Mouse (Mus musculus) urinary bladder, postnatal 36 days (tissue): ENCODE results near the gene Abraxas2.

ENCODE experiments used
- DNase-seq, 2 experiments: peaks; one replicate each; pipeline ENCODE4 v3.0.0; 2022; ENCODE audit warnings: low spot score in 2 of 2, mixed read lengths in 1 of 2

The Abraxas2 gene

DNA sequence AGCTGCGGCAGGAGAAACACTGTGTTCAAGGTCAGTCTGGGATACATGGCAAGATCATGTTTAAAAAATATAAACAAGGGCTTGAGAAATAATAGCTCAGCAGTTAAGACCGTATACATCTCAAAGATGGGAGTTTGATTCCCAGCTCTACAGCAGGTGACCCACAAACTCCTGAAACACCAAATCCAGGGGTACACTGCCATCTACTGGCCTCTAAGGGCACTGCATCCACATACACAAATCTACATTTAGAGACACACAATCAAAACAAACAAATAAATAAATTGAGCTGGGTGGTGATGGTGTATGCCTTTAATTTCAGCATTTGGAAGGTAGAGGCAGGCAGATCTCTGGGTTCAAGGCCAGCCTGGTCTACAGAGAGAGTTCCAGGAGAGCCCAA, 39.2 kb downstream of the Abraxas2 start:
- no peak for DNase-seq

DNA sequence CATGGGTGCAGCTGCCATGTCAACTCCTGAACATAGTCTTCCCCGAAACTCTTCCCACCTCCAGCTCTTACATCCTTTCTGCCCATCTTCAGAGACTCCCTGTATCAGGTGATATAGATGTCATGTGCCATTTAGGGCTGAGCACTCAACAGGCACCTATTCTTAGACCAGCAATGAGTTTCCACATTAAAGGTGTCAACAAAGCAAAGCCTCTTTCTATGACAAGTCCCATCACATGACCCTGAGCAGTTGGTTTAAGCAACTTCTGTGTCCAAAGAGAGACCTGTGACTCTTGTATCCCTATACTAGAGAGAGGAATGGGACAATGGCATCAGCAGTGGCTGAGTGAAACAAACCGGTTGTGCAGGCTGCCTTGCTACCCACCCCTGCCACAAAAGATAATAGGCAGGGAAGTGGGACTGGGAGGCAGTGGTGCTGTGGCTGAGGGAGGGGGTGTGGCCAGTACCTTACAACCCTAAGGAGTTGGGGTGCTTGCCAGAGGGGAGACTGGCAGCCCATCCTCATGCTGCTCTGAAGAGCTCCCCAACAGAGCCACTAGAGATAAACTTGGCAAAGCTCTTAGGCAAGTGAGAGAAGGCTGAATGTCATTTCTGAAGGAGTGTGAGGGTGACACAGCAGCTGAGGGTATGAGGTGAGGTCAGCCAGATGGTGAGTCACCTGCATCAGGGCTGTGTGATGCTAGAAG, 42.0 kb downstream of the Abraxas2 start:
- no peak for DNase-seq

DNA sequence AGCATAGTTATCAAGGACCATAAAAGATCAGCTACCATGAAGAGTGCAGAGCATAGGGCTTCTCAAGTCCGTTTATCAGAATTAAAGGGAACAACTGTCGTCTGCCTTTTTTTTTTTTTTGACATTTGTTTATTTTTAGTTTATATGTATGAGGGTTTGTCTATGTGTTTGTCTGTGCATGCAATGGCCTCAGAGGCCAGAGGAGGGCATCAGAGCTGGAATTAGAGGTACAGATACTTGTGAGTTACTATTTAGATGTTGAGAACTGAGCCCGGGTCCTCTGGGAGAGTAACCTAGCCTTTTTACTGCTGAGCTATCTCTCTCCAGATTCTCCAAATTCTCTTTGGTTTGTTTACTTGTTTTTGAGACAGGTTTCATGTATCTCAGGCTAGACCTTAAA, 44.8 kb downstream of the Abraxas2 start:
- DNase-seq: no peak

DNA sequence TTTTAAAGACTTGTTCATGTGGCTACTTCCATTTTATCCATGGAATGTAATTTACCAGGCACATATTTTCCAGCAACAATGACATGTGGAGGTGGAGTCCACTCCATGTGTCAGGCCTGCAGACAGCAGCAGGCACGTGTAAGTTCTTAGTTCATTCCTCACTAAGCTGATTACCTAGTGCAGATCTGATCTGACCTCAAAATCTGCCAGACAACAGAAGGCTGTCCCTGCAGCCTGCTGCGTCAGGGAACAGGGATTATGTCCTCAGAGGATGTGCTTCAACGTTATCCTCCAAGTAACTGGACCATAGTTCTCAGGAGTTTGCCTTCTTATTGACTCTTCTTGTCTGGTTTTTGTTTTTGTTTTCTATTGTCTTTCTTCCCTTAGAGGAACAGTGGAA, 62.9 kb downstream of the Abraxas2 start:
- DNase-seq: no peak

DNA sequence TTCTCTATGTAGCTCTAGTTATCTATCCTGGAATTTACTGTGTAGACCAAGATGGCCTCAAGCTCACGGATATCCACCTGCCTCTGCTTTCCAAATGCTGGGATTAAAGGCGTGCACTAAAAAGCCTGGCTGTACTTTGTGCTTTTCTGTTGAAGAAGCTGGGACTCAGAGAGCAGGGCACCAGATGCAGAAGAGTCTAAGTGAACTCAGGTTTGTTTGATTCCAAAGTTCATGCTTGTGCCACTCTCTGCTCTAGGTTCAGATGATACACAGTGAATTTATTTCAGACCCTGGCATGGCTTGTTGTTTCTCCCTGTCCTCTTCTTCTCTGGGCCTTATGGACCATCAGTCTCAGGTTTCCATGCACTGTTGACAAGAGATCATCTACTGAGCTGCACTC, 66.2 kb downstream of the Abraxas2 start:
- DNase-seq: no peak

DNA sequence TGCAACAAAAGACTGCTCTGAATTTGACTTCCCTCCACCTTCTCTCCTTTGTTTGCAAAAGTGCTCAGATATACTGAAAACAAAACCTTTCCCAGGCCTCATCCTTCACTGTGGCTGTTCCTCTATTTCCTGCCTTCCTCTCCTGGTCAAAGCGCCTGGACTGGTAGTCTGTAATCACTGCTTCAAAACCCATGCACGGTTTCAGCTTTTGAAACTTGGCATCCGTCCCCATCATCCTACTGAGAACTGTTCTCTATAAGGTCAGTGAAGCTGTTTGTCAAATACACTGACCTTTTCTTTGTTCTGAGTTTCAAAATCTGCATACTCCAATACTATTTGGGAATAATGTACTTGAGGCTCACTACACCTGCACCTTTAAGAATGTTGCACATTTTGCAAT, 68.2 kb downstream of the Abraxas2 start:
- DNase-seq: no peak

- DNase-seq: no peak
Observed at GRCm38 (mm10) chr7:132930055-132930454, 71.0 kb downstream of the Abraxas2 start.

GRCm38 (mm10) chr7:132930850-132931559, 72.0 kb downstream of the Abraxas2 start, which contains the start of gene Zranb1:
Zranb1 (plus strand) TSS chr7:132931142.
- peak; percentile 97 to 98 for DNase-seq

DNA sequence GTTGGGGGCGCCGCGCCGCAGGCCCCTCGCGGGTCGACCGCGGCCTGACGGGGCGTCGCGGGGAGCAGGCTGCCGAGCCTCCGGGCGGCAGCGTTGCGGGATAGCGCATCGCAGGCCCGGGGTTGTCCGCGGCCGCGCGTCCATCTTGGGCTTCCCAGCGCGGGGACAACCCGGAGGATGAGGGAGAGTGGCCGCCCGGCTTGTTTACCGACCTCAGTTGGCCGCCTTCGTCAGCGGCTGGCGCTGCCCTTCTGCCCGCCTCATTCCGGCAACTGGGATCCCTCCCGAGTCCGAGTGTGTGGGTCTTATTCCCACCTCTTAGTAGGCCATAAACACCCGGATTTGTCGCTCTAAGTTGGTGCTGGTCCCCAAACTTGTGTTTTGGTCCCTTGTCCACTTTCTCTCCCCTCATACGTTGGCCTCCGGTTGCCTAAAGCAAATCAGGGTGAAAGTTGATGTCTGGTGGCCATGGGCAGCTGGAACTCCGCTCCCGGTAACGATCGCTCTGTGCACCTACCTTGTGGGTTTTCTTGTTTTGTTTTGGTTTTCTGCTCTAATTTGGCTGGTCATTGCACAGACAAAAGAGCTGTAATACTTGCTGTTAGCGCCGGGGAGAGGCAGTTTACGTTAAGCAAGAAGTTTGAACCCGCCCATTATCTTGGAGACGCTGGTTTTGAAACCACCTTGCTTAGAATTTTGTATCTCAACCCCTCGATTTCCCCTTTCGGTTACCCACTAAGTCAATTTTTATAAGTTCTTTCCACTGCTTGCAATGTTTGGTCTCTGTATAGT, 72.7 kb downstream of the Abraxas2 start:
- peak; percentile 38 to 44 for DNase-seq

DNA sequence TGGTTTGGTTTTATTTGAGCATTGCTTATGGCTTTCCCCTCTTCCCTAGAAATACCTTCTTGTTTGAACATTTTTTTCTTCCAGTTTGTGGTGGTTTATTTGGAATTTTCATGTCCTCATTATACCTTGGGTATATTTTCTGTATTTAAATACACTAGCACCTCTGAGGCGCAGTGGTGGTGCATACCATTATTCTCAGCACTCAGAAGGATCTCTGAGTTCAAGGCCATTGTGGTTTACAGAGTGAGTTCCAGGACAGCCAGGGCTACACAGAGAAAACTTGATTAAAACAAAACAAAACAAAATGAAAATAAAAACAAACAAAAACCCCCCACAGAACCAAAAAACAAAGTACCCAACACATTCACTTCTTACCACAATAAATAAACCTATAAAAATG, 74.3 kb downstream of the Abraxas2 start:
- no peak for DNase-seq
